8 mouse cellular contexts compared by ENCODE assay signal in the genomic region with DNA sequence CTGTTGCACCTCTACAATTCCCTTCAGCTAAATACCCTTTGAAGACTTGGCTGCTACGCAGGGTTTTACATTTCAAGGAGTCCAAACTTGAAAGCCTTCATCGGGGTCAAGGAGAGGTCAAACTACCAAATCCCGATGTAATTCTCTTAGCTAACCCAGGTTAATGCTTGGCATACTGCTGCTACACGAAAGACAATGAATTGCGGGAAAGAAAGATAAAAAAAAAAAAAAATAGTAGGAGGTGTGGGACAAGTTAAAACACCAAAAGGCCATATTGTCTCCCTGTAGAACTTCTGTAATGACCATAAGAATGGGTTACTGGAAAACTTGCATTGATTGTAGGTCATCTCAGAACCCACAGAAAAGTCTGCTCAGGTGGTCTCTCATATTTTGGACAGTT. TPM values are rescaled to one million over a fixed set of nuclear protein-coding genes. Genes with fewer than 3 reads are reported as not detected.
DNase-seq lines count a peak whose midpoint lies in the region; ATAC-seq and TF ChIP-seq lines count a peak whose summit lies in the region.

No protein-coding gene starts in this region.

- H3K27ac ChIP-seq in gastrocnemius, adult 2 months, result peak overlapping the region; percentile 92
- H3K27ac ChIP-seq in spleen, adult 2 months (ENCODE audit: insufficient read depth, low read length), result peak overlapping the region; percentile 89
- H3K27ac ChIP-seq in limb, embryonic 14.5 days (replicated peaks; ENCODE audit: low read depth, low read length), result peak overlapping the region; percentile 94
- 0 out of 2 replicates have a peak overlapping the region, but pooled peaks have one; percentile 33 for H3K27ac ChIP-seq in stomach, embryonic 15.5 days

- intact Hi-C loops in gastrocnemius, adult 2 months (cut with DNase I), result loop anchor here (5.0 kb wide), 1 partner anchor 194 kb away; the partner anchor contains the start of gene 2610001J05Rik

- no peaks in the 10 kb centered on the region for H3K27me3 ChIP-seq in spleen, adult 2 months (ENCODE audit: control insufficient read depth, insufficient read depth, low read length)
- no peaks in the 10 kb centered on the region for H3K27me3 ChIP-seq in limb, embryonic 14.5 days (ENCODE audit: control insufficient read depth, insufficient read depth, low read length)
- H3K27me3 ChIP-seq in stomach, embryonic 15.5 days (replicated peaks), result no peaks in the 10 kb centered on the region

- H3K4me2 ChIP-seq in limb, embryonic 14.5 days (replicated peaks; ENCODE audit: low read depth, low read length, severe bottlenecking), result peak overlapping the region; percentile 81
- H3K4me2 ChIP-seq in stomach, embryonic 15.5 days, result peak overlapping the region; percentile 52

- ATAC-seq in limb, embryonic 14.5 days (ENCODE audit: low FRiP score, low read depth), result no peak
- no peak for ATAC-seq in stomach, embryonic 15.5 days (ENCODE audit: insufficient read depth, low FRiP score, low read depth)

- TF ChIP-seq CTCF in gastrocnemius, adult 2 months (IDR thresholded peaks at IDR 0.05), result no peak
- TF ChIP-seq CTCF in spleen, adult 2 months (IDR thresholded peaks at IDR 0.05; ENCODE audit: extremely low read depth, insufficient read depth, insufficient read length, insufficient replicate concordance), result no peak

- H3K9me3 ChIP-seq in limb, embryonic 14.5 days (ENCODE audit: control insufficient read depth, low read length), result no peaks in the 10 kb centered on the region
- H3K9me3 ChIP-seq in stomach, embryonic 15.5 days, result no peaks in the 10 kb centered on the region

- peaks cover 8% of the 10 kb centered on the region for H3K4me1 ChIP-seq in spleen, adult 2 months (ENCODE audit: control insufficient read depth, insufficient read depth, insufficient read length)
- H3K4me1 ChIP-seq in limb, embryonic 14.5 days (ENCODE audit: control insufficient read depth, insufficient read depth, low read length), result peaks cover 6% of the 10 kb centered on the region; the same call in 1 of the 2 replicates
- 0 out of 2 replicates have a peak, but pooled peaks cover 2% of the 10 kb centered on the region for H3K4me1 ChIP-seq in stomach, embryonic 15.5 days

- WGBS in spleen, adult 2 months, result 39% methylated on average over 5 of the region's 5 CpGs
- 10% methylated on average over 5 of the region's 5 CpGs for WGBS in limb, embryonic 14.5 days
- WGBS in stomach, embryonic 15.5 days, result 17% methylated on average over 5 of the region's 5 CpGs

- no peak; the same call in 1 of the 2 replicates for TF ChIP-seq POLR2A in spleen, adult 2 months (IDR thresholded peaks at IDR 0.05; ENCODE audit: low read depth, low read length)
- TF ChIP-seq POLR2A in limb, embryonic 14.5 days (IDR thresholded peaks at IDR 0.05; ENCODE audit: borderline replicate concordance, extremely low read depth, insufficient read depth, insufficient read length), result no peak

- peak overlapping the region; percentile 80 for H3K4me3 ChIP-seq in gastrocnemius, adult 2 months
- peak overlapping the region; percentile 54 for H3K4me3 ChIP-seq in spleen, adult 2 months (ENCODE audit: extremely low read depth, insufficient read depth, insufficient read length)
- peak overlapping the region; percentile 92 for H3K4me3 ChIP-seq in limb, embryonic 14.5 days (replicated peaks; ENCODE audit: low read length)
- peak overlapping the region; percentile 87 for H3K4me3 ChIP-seq in stomach, embryonic 15.5 days (replicated peaks)

- peak overlapping the region; percentile 40; the same call in 1 of the 2 replicates for H3K9ac ChIP-seq in limb, embryonic 14.5 days (ENCODE audit: low read depth, low read length, severe bottlenecking)
- no peak overlapping the region for H3K9ac ChIP-seq in stomach, embryonic 15.5 days

- no peak for DNase-seq in gastrocnemius, adult 2 months
- DNase-seq in gastrocnemius, postnatal 4 days (ENCODE audit: low spot score in 2 of 2), result no peak
- no peak for DNase-seq in spleen, adult 2 months (ENCODE audit: low read depth in 1 of 2, low spot score in 2 of 2)
- no peak for DNase-seq in spleen, postnatal 4 days (ENCODE audit: low spot score in 2 of 2)
- no peak for DNase-seq in limb, embryonic 14.5 days (ENCODE audit: low spot score)
- DNase-seq in ovary, postnatal 14 days (ENCODE audit: low spot score), result no peak
- DNase-seq in spleen, adult 12 weeks (ENCODE audit: low spot score), result no peak

- no peaks in the 10 kb centered on the region for H3K36me3 ChIP-seq in spleen, adult 2 months (ENCODE audit: control insufficient read depth, insufficient read depth, low read length)
- no peaks in the 10 kb centered on the region for H3K36me3 ChIP-seq in limb, embryonic 14.5 days (ENCODE audit: control insufficient read depth, insufficient read depth, low read length)
- no peaks in the 10 kb centered on the region for H3K36me3 ChIP-seq in stomach, embryonic 15.5 days

RNA-seq across cellular contexts. Expression of gene Bmt2, which starts 0.6 kb away (rescaled TPM):
- total RNA-seq in gastrocnemius, adult 2 months (2021), result 10 to 100 TPM in 1 of 2 experiments, 1 to 10 TPM in 1; 9.0 to 11.1 TPM
- 1 to 10 TPM; 8.9 to 9.5 TPM for total RNA-seq in gastrocnemius, postnatal 4 days (2021)
- 2.6 and 3.0 TPM in 2 replicates for polyA plus RNA-seq in spleen, adult 2 months (2012; rRNA removed)
- 12.5 and 13.2 TPM in 2 replicates for polyA plus RNA-seq in limb, embryonic 14.5 days (2012; rRNA removed)
- polyA plus RNA-seq in limb, embryonic 14.5 days (2014; fragmentation: Nextera tagmentation; extraction: Ambion mirVana), result 18.6 and 20.5 TPM in 2 replicates
- 15.6 and 16.1 TPM in 2 replicates for polyA plus RNA-seq in stomach, embryonic 15.5 days (2015; fragmentation: Nextera tagmentation; extraction: Ambion mirVana)

Comparison
In these comparisons a context has a peak if more than half of its experiments do, and no peak if none do; other contexts are left out.
1. H3K27ac ChIP-seq: peak in every context shown above with its lines; median percentile 94 in limb, embryonic 14.5 days; 92 in gastrocnemius, adult 2 months; 89 in spleen, adult 2 months; 33 in stomach, embryonic 15.5 days.